Mouse (Mus musculus) CH12.LX (cell line): Measurements from ENCODE around the gene Olig1.

Experiments
- CTCF ChIP-seq, 2 experiments: IDR thresholded peaks in 1 of 2; conservative IDR thresholded peaks in 1 of 2; 2 replicates each; pipeline ENCODE4 v1.5.1; 2011 to 2012; ENCODE audit warnings: low read depth in 2 of 2, low read length in 2 of 2, improper control_type of control experiment in 1 of 2, inconsistent platforms in 1 of 2, mild to moderate bottlenecking in 1 of 2, moderate library complexity in 1 of 2
- E2F4 ChIP-seq: IDR thresholded peaks from 2 replicates; pipeline ENCODE4 v1.6.1; 2011; ENCODE audit warnings: low read depth, low read length, improper control_type of control experiment; ENCODE audit not compliant: insufficient replicate concordance
- HCFC1 ChIP-seq: IDR thresholded peaks from 2 replicates; pipeline ENCODE4 v1.6.1; 2012; ENCODE audit warnings: low read depth, mild to moderate bottlenecking, inconsistent platforms, low read length, improper control_type of control experiment
- IRF4 ChIP-seq: IDR thresholded peaks from 2 replicates; pipeline ENCODE4 v1.6.1; 2014; ENCODE audit warnings: low read depth, mild to moderate bottlenecking, inconsistent platforms, low read length, improper control_type of control experiment
- MAFK ChIP-seq: IDR thresholded peaks from 2 replicates; pipeline ENCODE4 v1.6.1; 2011; ENCODE audit warnings: low read length, improper control_type of control experiment; ENCODE audit not compliant: insufficient replicate concordance
- NRF1 ChIP-seq: IDR thresholded peaks from 2 replicates; pipeline ENCODE4 v1.6.1; 2014; ENCODE audit warnings: low read depth, mild to moderate bottlenecking, inconsistent platforms, low read length, improper control_type of control experiment, moderate library complexity
- POLR2A ChIP-seq: IDR thresholded peaks from 2 replicates; pipeline ENCODE4 v1.6.1; 2011; ENCODE audit warnings: low read depth, mild to moderate bottlenecking, improper control_type of control experiment, low read length
- SIN3A ChIP-seq: IDR thresholded peaks from 2 replicates; pipeline ENCODE4 v1.6.1; 2012; ENCODE audit warnings: low read length, improper control_type of control experiment, inconsistent platforms
- TCF12 ChIP-seq: IDR thresholded peaks from 2 replicates; pipeline ENCODE4 v1.6.1; 2014; ENCODE audit warnings: low read depth, mild to moderate bottlenecking, inconsistent platforms, low read length, improper control_type of control experiment
- UBTF ChIP-seq: IDR thresholded peaks from 2 replicates; pipeline ENCODE4 v1.6.1; 2012; ENCODE audit warnings: low read depth, mild to moderate bottlenecking, inconsistent platforms, low read length, improper control_type of control experiment, moderate library complexity
- USF1 ChIP-seq: IDR thresholded peaks from 2 replicates; pipeline ENCODE4 v1.6.1; 2014; ENCODE audit warnings: low read depth, mild to moderate bottlenecking, inconsistent platforms, low read length, improper control_type of control experiment
- ZC3H11A ChIP-seq: IDR thresholded peaks from 2 replicates; pipeline ENCODE4 v1.6.1; 2012; ENCODE audit warnings: low read depth, mild to moderate bottlenecking, inconsistent platforms, low read length, improper control_type of control experiment
- ZNF384 ChIP-seq: IDR thresholded peaks from 2 replicates; pipeline ENCODE4 v1.6.1; 2012; ENCODE audit warnings: low read depth, low read length, improper control_type of control experiment, inconsistent platforms

DNA sequence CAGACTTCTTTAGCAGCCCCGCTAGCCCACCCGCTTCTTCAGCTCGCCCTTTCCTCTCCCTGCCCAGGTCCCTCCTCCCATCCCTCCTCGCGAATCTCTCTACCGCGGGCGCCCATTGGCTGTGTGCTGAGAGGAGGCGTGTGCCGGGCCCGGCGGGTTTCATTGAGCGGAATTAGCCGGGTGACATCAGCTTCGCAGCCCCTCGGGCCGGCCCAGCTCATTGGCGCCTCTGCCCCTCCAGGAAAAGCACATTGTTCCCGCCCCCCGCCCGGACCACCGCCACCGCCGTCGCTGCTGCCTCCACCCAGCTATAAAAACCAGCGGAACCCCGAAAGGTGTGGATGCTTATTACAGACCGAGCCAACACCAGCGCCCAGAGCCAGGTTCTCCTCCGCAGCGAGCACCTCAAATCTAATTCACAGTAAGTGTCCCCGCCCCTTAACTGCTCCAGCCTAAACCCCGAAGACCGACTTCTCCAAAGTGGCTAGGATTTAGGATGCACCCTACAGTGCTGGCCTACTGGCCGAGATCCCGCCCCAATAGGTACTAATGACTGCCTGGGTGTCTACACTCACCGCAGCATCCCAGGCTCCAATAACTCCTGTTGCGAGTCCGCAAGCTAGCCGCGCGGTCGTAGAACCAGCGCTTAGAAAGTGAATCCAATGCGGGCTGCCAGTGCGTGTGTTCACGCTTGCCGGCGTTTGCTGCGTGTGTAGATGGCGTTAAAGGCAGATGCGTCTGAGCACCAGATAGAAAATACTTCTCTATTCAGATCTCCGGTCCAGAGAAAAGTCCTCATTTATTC lies 44.1 kb upstream of the Olig1 start, which contains the start of gene Olig2:
- no peak for TF ChIP-seq ZC3H11A
- no peak for TF ChIP-seq NRF1
- TF ChIP-seq POLR2A: no peak
- TF ChIP-seq TCF12: no peak
- TF ChIP-seq SIN3A: no peak
- TF ChIP-seq ZNF384: no peak
- no peak for TF ChIP-seq CTCF (conservative IDR thresholded peaks at IDR 0.05 in 1 of 2, IDR thresholded peaks at IDR 0.05 in 1 of 2; ENCODE audit: low read depth in 2 of 2, low read length in 2 of 2)
- TF ChIP-seq UBTF: no peak
- TF ChIP-seq HCFC1: no peak
- no peak for TF ChIP-seq MAFK
- TF ChIP-seq IRF4: no peak
- no peak for TF ChIP-seq E2F4
- TF ChIP-seq USF1: no peak
